Mouse (Mus musculus) embryonic facial prominence, embryonic 10.5 days (tissue): Measurements from ENCODE around the gene Tex10. TPM values are rescaled to one million over a fixed set of nuclear protein-coding genes. Genes with fewer than 3 reads are reported as not detected.

Source experiments
- DNase-seq: peaks from one replicate; pipeline ENCODE4 v3.0.0-alpha.2; 2017; ENCODE audit warnings: low spot score
- H3K27ac ChIP-seq: fragments of 300-500 bp; sonication (generic); replicated peaks from 2 replicates; pipeline ENCODE4 v1.5.1; 2016; ENCODE audit warnings: mild to moderate bottlenecking
- H3K27me3 ChIP-seq: fragments of 300-500 bp; sonication (generic); replicated peaks from 2 replicates; pipeline ENCODE4 v1.6.1; 2016; ENCODE audit warnings: low read depth, mild to moderate bottlenecking; ENCODE audit not compliant: poor library complexity, severe bottlenecking
- H3K36me3 ChIP-seq: fragments of 300-500 bp; sonication (generic); replicated peaks from 2 replicates; pipeline ENCODE4 v1.6.1; 2016; ENCODE audit warnings: mild to moderate bottlenecking, moderate library complexity
- H3K4me1 ChIP-seq: fragments of 300-500 bp; sonication (generic); 2 replicates; pipeline ENCODE4 v1.6.1; 2016
- H3K4me3 ChIP-seq: fragments of 300-500 bp; sonication (generic); 2 replicates; pipeline ENCODE4 v1.5.1; 2016; ENCODE audit warnings: mild to moderate bottlenecking, moderate library complexity
- H3K9me3 ChIP-seq: fragments of 300-500 bp; sonication (generic); 2 replicates; pipeline ENCODE4 v1.6.1; 2016; ENCODE audit warnings: mild to moderate bottlenecking
- WGBS: fragments of 180-500 bp; shearing (Covaris S2); methylation state at CpG from one replicate; pipeline ENCODE4 v1.1.7; 2016; 5-methylcytosine and 5-hydroxymethylcytosine counted together
- polyA plus RNA-seq: library from polyadenylated mRNA; unstranded; fragments of >200 nt; fragmentation: Nextera tagmentation; extraction: Ambion mirVana; gene quantifications from 2 replicates; pipeline ENCODE4 v1.2.1, GENCODE M21; 2016

The Tex10 gene
- polyA plus RNA-seq, 1 experiment from 2014 or later = 79.0 TPM

DNA sequence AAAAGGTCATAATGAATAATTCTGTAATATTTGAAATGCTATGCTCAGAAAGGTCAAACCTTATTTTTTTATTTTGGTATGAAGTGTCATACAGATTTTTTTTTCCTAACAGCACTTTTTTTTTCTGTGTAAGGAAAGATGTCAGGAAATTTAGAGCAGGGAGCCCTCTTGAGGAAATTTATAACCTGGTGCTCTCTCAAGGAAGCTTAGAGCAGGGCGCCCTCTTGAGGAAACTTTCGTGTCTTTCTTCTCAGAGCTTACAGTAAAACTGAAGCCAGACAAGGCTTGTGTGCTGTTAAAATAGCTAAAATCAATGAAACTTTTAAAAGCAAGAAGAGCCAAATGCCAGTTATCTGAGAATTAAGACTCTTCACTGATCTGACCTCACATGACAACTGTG lies 92.3 kb downstream of the Tex10 start:
- Histone ChIP-seq H3K4me1 (no peaks in the 10 kb centered on the region), H3K9me3 (no peaks in the 10 kb centered on the region), H3K36me3 (no peaks in the 10 kb centered on the region), H3K4me3 (no peak overlapping the region), H3K27ac (no peak overlapping the region), H3K27me3 (no peaks in the 10 kb centered on the region)
- 2% methylated on average over 2 of the region's 2 CpGs for WGBS
- peak; percentile 61 for DNase-seq

Other genes starting within 250 kb of the Tex10 start
- gene Erp44, start 193.9 kb downstream of the Tex10 start, polyA plus RNA-seq = 57.1 and 60.5 TPM in 2 replicates
- 9.8 and 10.2 TPM in 2 replicates for gene Invs, start 193.7 kb downstream of the Tex10 start, polyA plus RNA-seq
- gene Msantd3, start 66.5 kb upstream of the Tex10 start, polyA plus RNA-seq = 53.9 and 60.7 TPM in 2 replicates
- gene Tmeff1, start 111.7 kb upstream of the Tex10 start, polyA plus RNA-seq = 110 and 112 TPM in 2 replicates
- 1.8 TPM in 2 replicates for gene Cavin4, start 190.1 kb upstream of the Tex10 start, polyA plus RNA-seq